In genomic region chr11:33170489-33170888, GRCm38 (mm10) we compare ENCODE assay signal across 8 mouse cellular contexts. TPM values are rescaled to one million over a fixed set of nuclear protein-coding genes. Genes with fewer than 3 reads are reported as not detected.
DNase-seq lines count a peak whose midpoint lies in the region; ATAC-seq lines count a peak whose summit lies in the region.

No protein-coding gene starts in this region.

- peak; percentile 44 for DNase-seq in cerebellum, adult 11 months
- DNase-seq in midbrain, embryonic 14.5 days: peak; percentile 74
- DNase-seq in c-Kit-positive CD71-positive TER-119-positive erythroid progenitor cells, embryonic 14.5 days (ENCODE audit: low spot score): peak; percentile 44
- peak; percentile 22 to 27 for DNase-seq in gastrocnemius, postnatal 36 days
- peak; percentile 35 to 36 for DNase-seq in lung, adult 18-20 months
- DNase-seq in spleen, postnatal 10 days (ENCODE audit: low spot score in 2 of 2): peak; percentile 16 to 70

- no peak overlapping the region for H3K4me3 ChIP-seq in midbrain, embryonic 14.5 days (replicated peaks; ENCODE audit: low read depth, low read length)
- no peak overlapping the region for H3K4me3 ChIP-seq in midbrain, embryonic 13.5 days (replicated peaks)

- no peak overlapping the region for H3K9ac ChIP-seq in midbrain, embryonic 14.5 days (replicated peaks; ENCODE audit: low read length)
- no peak overlapping the region for H3K9ac ChIP-seq in midbrain, embryonic 13.5 days (replicated peaks)

- 16% methylated on average over 9 of the region's 9 CpGs for WGBS in midbrain, embryonic 14.5 days
- 14% methylated on average over 9 of the region's 9 CpGs for WGBS in midbrain, embryonic 13.5 days

- ATAC-seq in cerebellum, adult (ENCODE audit: insufficient number of reproducible peaks, low FRiP score, low TSS enrichment): no peak
- ATAC-seq in midbrain, embryonic 14.5 days (ENCODE audit: low FRiP score, low TSS enrichment): no peak
- no peak for ATAC-seq in midbrain, embryonic 13.5 days

- no peak overlapping the region for H3K27ac ChIP-seq in midbrain, embryonic 14.5 days (replicated peaks; ENCODE audit: low read depth, low read length)
- H3K27ac ChIP-seq in midbrain, embryonic 13.5 days: no peak overlapping the region

- no peaks in the 10 kb centered on the region for H3K27me3 ChIP-seq in midbrain, embryonic 14.5 days (ENCODE audit: control insufficient read depth, insufficient read depth, low read length)
- peaks cover 9% of the 10 kb centered on the region; the same call in 1 of the 2 replicates for H3K27me3 ChIP-seq in midbrain, embryonic 13.5 days

- no peaks in the 10 kb centered on the region for H3K9me3 ChIP-seq in midbrain, embryonic 14.5 days (ENCODE audit: control insufficient read depth, low read length)
- H3K9me3 ChIP-seq in midbrain, embryonic 13.5 days: no peaks in the 10 kb centered on the region

- H3K4me2 ChIP-seq in midbrain, embryonic 14.5 days (ENCODE audit: low read length): no peak overlapping the region
- no peak overlapping the region for H3K4me2 ChIP-seq in midbrain, embryonic 13.5 days (replicated peaks)

- no peaks in the 10 kb centered on the region for H3K36me3 ChIP-seq in midbrain, embryonic 14.5 days (ENCODE audit: control insufficient read depth, insufficient read depth, low read length)
- no peaks in the 10 kb centered on the region for H3K36me3 ChIP-seq in midbrain, embryonic 13.5 days

- no peaks in the 10 kb centered on the region for H3K4me1 ChIP-seq in midbrain, embryonic 14.5 days (ENCODE audit: control insufficient read depth, insufficient read depth, low read length)
- H3K4me1 ChIP-seq in midbrain, embryonic 13.5 days (replicated peaks): no peaks in the 10 kb centered on the region

- intact Hi-C loops in gastrocnemius, postnatal 36 days (cut with DNase I): no loop called here

RNA-seq across cellular contexts. Expression of gene Npm1, which starts 7.5 kb away (rescaled TPM):
- 485 and 506 TPM in 2 replicates for polyA plus RNA-seq in midbrain, embryonic 14.5 days (2014; fragmentation: Nextera tagmentation; extraction: Ambion mirVana)
- 592 and 605 TPM in 2 replicates for polyA plus RNA-seq in midbrain, embryonic 13.5 days (2015; fragmentation: Nextera tagmentation; extraction: Ambion mirVana)
- total RNA-seq in gastrocnemius, postnatal 36 days (2021): 100 to 1,000 TPM in 1 of 2 experiments, 10 to 100 TPM in 1; 86.6 to 116 TPM

RNA-seq across cellular contexts. Expression of gene Fgf18, which starts 23.3 kb away (rescaled TPM):
- polyA plus RNA-seq in midbrain, embryonic 14.5 days (2014; fragmentation: Nextera tagmentation; extraction: Ambion mirVana): 4.7 and 5.5 TPM in 2 replicates
- polyA plus RNA-seq in midbrain, embryonic 13.5 days (2015; fragmentation: Nextera tagmentation; extraction: Ambion mirVana): 3.5 and 3.6 TPM in 2 replicates
- total RNA-seq in gastrocnemius, postnatal 36 days (2021): 1 to 10 TPM in 1 of 2 experiments, under 1 TPM in 1; 0.86 to 2.4 TPM

RNA-seq across cellular contexts. Expression of gene Tlx3, which starts 32.9 kb away (rescaled TPM):
- 3.3 and 6.2 TPM in 2 replicates for polyA plus RNA-seq in midbrain, embryonic 14.5 days (2014; fragmentation: Nextera tagmentation; extraction: Ambion mirVana)
- polyA plus RNA-seq in midbrain, embryonic 13.5 days (2015; fragmentation: Nextera tagmentation; extraction: Ambion mirVana): 1.3 and 1.8 TPM in 2 replicates
- not detected for total RNA-seq in gastrocnemius, postnatal 36 days (2021)
